Mouse (Mus musculus) heart, postnatal 36 days (tissue): ENCODE measurements around the gene Klf13. TPM values are rescaled to one million over a fixed set of nuclear protein-coding genes. Genes with fewer than 3 reads are reported as not detected.
A peak's percentile ranks its signal among the peaks of the same experiment; 100 is the strongest.

Source experiments
- DNase-seq, 2 experiments: peaks; one replicate each; pipeline ENCODE4 v3.0.0; 2021 to 2022
- intact Hi-C: fragments of 180-260 bp; cut with DNase I; formaldehyde crosslinking; loops from one replicate; pipeline ENCODE4 v1.15.1; 2025
- total RNA-seq, 2 experiments: library from RNA; stranded (reverse); gene quantifications; 2 replicates each; pipeline ENCODE4 v1.2.3; 2021

Klf13 gene
- total RNA-seq, 2 experiments from 2014 or later, result 49.2 to 58.7 TPM

GRCm38 (mm10) chr7:63929080-63929479 is 9.6 kb downstream of the Klf13 start:
- intact Hi-C loops, result no loop called here
- peak; percentile 74 to 78 for DNase-seq

- DNase-seq, result no peak
- intact Hi-C loops, result no loop called here
These were observed 11.6 kb downstream of the Klf13 start for GRCm38 (mm10) chr7:63927121-63927520.

- DNase-seq, result peak in 1 of 2 experiments; percentile 9
- intact Hi-C loops, result no loop called here
These were observed 12.2 kb downstream of the Klf13 start for GRCm38 (mm10) chr7:63926492-63926891.

DNA sequence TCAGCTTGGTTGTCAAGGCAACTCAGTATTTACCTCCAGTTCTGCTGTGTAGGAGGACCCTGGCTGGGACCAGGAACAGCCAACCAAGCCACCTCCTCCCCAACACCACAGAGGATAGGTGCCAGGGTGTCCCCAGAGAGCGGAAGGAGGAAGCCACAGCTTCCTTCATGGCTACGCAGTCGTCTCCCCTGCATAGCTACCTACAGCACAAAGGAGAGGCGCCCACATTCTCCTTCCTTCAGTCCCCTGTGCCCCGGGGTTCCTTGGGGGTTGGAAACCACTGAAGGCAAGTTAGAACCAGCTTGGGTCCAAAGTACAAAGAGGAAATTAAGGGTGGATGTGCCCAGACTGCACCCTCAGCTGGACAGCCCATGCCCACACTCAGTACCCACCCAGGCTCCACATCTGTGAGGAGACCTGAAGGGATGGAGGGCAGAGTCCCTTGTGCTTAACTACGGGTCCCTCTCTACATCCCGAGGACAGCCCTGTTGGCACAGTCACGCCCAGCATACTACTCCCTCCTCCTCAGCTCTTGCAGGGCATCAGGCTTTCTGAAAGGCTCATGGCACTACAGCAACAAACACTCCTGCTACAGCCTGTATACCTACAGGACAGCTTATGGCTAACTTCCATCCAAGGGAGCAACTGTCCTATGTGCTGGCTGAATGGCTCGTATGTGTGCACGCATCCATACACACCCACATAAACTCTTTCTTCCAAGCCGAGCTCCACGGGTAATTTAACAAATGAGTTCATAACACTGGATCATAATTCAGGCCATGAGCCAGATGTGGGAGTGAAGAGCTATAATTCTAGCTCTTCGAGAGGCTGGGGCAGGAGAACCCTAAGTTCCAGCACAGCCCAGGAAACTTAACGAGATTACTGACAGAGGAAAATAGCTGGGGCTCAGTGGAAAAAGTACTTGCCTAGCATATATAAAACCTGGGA is 13.0 kb downstream of the Klf13 start:
- intact Hi-C loops, result no loop called here

GRCm38 (mm10) chr7:63924747-63925412 is 13.8 kb downstream of the Klf13 start:
- intact Hi-C loops, result no loop called here
- peak; percentile 82 to 84 for DNase-seq

More for the DNA sequence above, 13.0 kb downstream of the Klf13 start:
- DNase-seq, result peak; percentile 73 to 80

DNA sequence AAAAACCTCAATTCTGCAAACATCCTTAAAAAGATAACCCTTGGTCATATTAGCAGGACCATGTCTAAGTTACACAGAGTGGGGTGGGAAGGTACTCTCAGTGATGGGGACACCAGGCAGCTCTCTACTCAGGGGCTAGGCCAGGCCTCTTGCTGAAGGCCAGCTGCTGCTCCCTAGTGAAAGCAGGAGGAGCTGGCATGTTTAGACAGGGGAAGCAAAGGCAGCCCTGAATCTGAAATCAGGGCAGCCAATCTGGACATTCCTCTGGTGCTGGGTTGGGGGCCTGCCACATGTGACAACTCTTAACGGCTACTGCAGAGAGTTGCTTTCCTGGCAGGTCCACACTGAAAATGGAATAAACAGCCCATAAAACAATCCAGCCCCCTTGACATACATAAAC is 14.6 kb downstream of the Klf13 start:
- intact Hi-C loops, result no loop called here

DNA sequence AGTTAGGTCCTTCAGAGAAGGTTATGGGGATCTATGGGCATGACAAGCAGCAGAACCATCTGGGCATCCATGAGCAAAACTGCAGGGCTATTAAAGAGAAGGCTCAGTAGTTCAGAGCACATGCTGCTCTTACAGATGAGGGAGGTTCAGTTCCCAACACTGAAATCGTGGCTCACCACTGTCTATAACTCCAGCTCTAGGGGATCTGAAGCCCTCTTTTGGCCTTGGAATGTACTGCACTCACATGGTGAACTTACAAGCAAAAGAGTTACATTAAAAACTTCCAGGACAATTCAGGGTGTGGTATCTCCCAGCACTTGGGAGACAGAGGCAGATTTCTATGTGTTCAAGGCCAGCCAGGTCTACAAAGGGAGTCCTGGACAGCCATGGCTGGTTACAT is 15.7 kb downstream of the Klf13 start:
- DNase-seq, result peak in 1 of 2 experiments; percentile 6
- intact Hi-C loops, result no loop called here

More for the DNA sequence above, 14.6 kb downstream of the Klf13 start:
- DNase-seq, result peak in 1 of 2 experiments; percentile 28

GRCm38 (mm10) chr7:63922571-63922970 is 16.1 kb downstream of the Klf13 start:
- intact Hi-C loops, result no loop called here
- no peak for DNase-seq

GRCm38 (mm10) chr7:63921909-63922562 is 16.7 kb downstream of the Klf13 start:
- intact Hi-C loops, result no loop called here
- peak; percentile 13 to 30 for DNase-seq

DNA sequence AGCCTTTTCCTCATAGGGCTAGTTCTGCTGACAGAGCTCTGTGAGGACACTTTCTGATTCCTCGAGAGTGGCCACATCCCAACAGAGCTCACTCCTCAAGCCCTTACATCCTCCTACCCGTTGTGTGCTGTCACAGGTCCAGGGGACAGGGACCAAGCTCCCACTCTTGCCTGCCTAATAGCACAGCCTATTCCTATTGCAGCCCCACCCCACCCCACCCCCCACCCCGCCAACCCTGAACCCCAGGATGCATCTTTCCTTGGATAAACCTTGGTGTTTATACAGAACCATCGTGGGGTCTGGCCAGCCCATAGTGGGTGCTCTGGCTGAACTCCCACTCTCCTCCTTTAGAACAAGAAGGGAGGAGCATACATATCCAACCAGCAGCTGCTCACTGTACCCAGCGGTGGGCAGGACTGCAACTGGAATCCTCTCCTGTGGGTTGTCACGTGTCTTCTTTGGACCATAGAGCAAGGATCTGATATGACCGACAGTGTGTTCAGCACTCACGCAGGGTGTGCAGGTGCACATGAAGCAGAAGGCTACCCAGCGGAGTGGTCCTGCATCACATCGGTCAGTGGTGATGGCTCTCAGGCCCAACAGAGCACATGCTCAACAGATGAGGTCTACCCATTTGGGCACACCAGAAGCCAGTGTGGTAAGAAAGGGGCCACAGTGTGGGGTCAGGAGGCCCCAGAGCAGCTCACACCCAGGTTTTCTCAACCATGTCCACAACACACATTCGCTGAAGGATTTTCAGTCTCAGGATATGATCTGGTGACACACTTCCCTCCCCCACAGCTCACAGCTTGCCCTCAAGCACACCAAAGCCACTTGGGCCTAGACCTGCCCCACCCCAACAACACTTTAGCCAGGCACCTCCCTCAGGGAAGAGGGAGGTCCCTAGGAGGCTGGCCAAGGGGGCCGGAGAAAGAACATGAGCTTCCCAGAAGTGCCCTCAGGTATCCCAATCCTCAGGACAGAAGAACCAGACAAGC is 19.6 kb downstream of the Klf13 start:
- DNase-seq, result no peak
- intact Hi-C loops, result no loop called here

- intact Hi-C loops, result no loop called here
- peak; percentile 74 to 77 for DNase-seq
These were observed 21.0 kb downstream of the Klf13 start for GRCm38 (mm10) chr7:63917693-63918092.

GRCm38 (mm10) chr7:63916268-63916907 is 22.3 kb downstream of the Klf13 start, which contains the start of gene E030018B13Rik:
E030018B13Rik (plus strand) TSS chr7:63916857.
- intact Hi-C loops, result no loop called here
- no peak for DNase-seq

DNA sequence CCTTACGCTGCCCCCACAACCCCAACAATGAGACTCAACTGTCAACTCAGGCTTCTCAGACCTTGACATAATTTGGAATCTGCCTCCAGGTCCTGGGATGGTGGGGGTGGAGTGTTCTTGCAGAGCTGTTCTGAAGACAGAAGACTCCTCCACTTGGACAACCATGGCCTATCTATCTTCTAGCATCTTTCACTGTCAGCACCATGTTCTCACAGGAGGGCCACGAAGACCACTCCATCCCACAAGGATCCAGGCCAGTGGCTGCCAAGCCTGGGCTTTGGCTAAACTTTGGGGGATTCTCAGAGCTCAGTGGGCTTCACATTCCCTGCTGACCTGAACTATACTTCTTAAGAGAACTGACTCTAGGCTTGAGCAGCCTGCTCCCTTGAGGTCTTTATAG is 23.8 kb downstream of the Klf13 start:
- intact Hi-C loops, result no loop called here
- no peak for DNase-seq

GRCm38 (mm10) chr7:63913724-63914692 is 24.7 kb downstream of the Klf13 start:
- no peak for DNase-seq
- intact Hi-C loops, result loop anchor here (2.0 kb wide), 1 partner anchor 23 kb away; no protein-coding TSS in a partner anchor

DNA sequence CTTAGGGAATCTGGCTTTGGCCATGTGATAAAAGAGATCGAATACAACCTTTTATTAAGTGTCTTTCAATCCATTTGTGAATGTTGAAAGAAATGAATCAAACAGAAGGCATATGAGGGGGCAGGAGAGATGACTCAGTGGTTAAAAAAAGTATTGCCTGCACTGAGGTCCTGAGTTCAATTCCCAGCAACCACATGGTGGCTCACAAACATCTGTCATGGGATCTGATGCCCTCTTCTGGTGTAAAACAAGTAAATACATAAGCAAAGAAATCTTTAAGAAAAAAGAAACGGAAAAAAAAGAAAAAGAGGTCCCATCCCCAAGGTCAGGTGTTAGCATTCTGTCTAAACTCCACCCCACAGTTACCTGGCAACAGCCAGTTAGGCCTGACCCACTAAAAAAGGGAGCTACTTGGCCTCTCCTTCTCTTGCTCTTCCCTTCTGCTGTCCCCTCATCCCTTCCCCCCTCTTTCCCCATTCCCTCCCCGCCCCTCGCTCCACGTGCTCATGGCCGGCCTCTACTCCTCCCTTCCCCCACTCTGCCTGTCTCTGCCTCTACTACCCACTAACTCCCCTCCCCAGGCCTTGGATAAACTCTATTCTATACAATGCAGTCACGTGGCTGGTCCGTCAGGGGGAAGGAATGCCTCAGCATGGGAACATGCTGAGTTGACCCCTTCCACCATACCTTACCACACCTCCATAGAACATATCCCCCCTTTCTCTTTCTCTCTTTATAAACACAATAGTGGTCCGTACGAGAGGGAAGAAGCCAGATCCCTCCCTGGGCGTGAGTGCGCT is 25.6 kb downstream of the Klf13 start:
- DNase-seq, result no peak
- intact Hi-C loops, result loop anchor here (2.0 kb wide), 1 partner anchor 24 kb away; no protein-coding TSS in a partner anchor

GRCm38 (mm10) chr7:63912234-63912810 is 26.4 kb downstream of the Klf13 start:
- intact Hi-C loops, result loop anchor here (2.0 kb wide), 1 partner anchor 24 kb away; no protein-coding TSS in a partner anchor
- DNase-seq, result peak in 1 of 2 experiments; percentile 65
